Mouse (Mus musculus): Measurements from ENCODE around the gene Tnr. TPM values are rescaled to one million over a fixed set of nuclear protein-coding genes. Genes with fewer than 3 reads are reported as not detected.
A peak's percentile ranks its signal among the peaks of the same experiment; 100 is the strongest.

The Tnr gene
- polyA plus RNA-seq, 1 experiment from 2014 or later: 0.69 TPM

- H3K9me3 ChIP-seq: no peaks in the 10 kb centered on the region
- no peaks in the 10 kb centered on the region for H3K27me3 ChIP-seq (replicated peaks)
- no peak overlapping the region for H3K27ac ChIP-seq
- no peak overlapping the region for H3K4me2 ChIP-seq
- no peak overlapping the region for H3K9ac ChIP-seq
- H3K4me1 ChIP-seq: no peaks in the 10 kb centered on the region
- H3K4me3 ChIP-seq (replicated peaks): no peak overlapping the region
- 79% methylated on average over 3 of the region's 3 CpGs for WGBS
- ATAC-seq (ENCODE audit: insufficient read depth, low FRiP score, low read depth): no peak
- H3K36me3 ChIP-seq: no peaks in the 10 kb centered on the region
These were observed 131.7 kb downstream of the Tnr start for GRCm38 (mm10) chr1:159655241-159655640.

- Histone ChIP-seq H3K4me3 (replicated peaks) (no peak overlapping the region), H3K36me3 (no peaks in the 10 kb centered on the region), H3K27me3 (replicated peaks) (no peaks in the 10 kb centered on the region), H3K9me3 (no peaks in the 10 kb centered on the region), H3K9ac (no peak overlapping the region), H3K4me2 (no peak overlapping the region), H3K27ac (no peak overlapping the region), H3K4me1 (no peaks in the 10 kb centered on the region)
- WGBS: 51% methylated on average over 11 of the region's 11 CpGs
- no peak for ATAC-seq (ENCODE audit: insufficient read depth, low FRiP score, low read depth)
These were observed 134.4 kb downstream of the Tnr start for GRCm38 (mm10) chr1:159657856-159658542.

- no peak for ATAC-seq (ENCODE audit: insufficient read depth, low FRiP score, low read depth)
- 58% methylated on average over 6 of the region's 6 CpGs for WGBS
- no peak overlapping the region for H3K4me2 ChIP-seq
- no peaks in the 10 kb centered on the region for H3K36me3 ChIP-seq
- H3K4me3 ChIP-seq (replicated peaks): no peak overlapping the region
- H3K27me3 ChIP-seq (replicated peaks): no peaks in the 10 kb centered on the region
- no peak overlapping the region for H3K9ac ChIP-seq
- H3K4me1 ChIP-seq: no peaks in the 10 kb centered on the region
- H3K9me3 ChIP-seq: no peaks in the 10 kb centered on the region
- H3K27ac ChIP-seq: no peak overlapping the region
These were observed 137.3 kb downstream of the Tnr start for GRCm38 (mm10) chr1:159660620-159661501.

- no peaks in the 10 kb centered on the region for H3K27me3 ChIP-seq (replicated peaks)
- 79% methylated on average over 3 of the region's 3 CpGs for WGBS
- H3K4me2 ChIP-seq: no peak overlapping the region
- H3K27ac ChIP-seq: no peak overlapping the region
- H3K4me3 ChIP-seq (replicated peaks): no peak overlapping the region
- H3K9me3 ChIP-seq: no peaks in the 10 kb centered on the region
- no peak for ATAC-seq (ENCODE audit: insufficient read depth, low FRiP score, low read depth)
- H3K36me3 ChIP-seq: no peaks in the 10 kb centered on the region
- H3K4me1 ChIP-seq: no peaks in the 10 kb centered on the region
- H3K9ac ChIP-seq: no peak overlapping the region
These were observed 140.9 kb downstream of the Tnr start for GRCm38 (mm10) chr1:159664496-159664895.

GRCm38 (mm10) chr1:159664945-159665344, 141.4 kb downstream of the Tnr start:
- no peak overlapping the region for H3K27ac ChIP-seq
- H3K27me3 ChIP-seq (replicated peaks): no peaks in the 10 kb centered on the region
- ATAC-seq (ENCODE audit: insufficient read depth, low FRiP score, low read depth): no peak
- no peak overlapping the region for H3K9ac ChIP-seq
- no peak overlapping the region for H3K4me3 ChIP-seq (replicated peaks)
- no peaks in the 10 kb centered on the region for H3K9me3 ChIP-seq
- no peaks in the 10 kb centered on the region for H3K36me3 ChIP-seq
- H3K4me1 ChIP-seq: no peaks in the 10 kb centered on the region
- H3K4me2 ChIP-seq: no peak overlapping the region
- WGBS: 85% methylated on average over 4 of the region's 4 CpGs

- H3K27ac ChIP-seq: no peak overlapping the region
- peak; percentile 31; the same call in 1 of the 2 replicates for ATAC-seq (ENCODE audit: insufficient read depth, low FRiP score, low read depth)
- peak overlapping the region; percentile 14 for H3K4me2 ChIP-seq
- H3K4me1 ChIP-seq: no peaks in the 10 kb centered on the region
- no peaks in the 10 kb centered on the region for H3K9me3 ChIP-seq
- no peak overlapping the region for H3K9ac ChIP-seq
- H3K36me3 ChIP-seq: no peaks in the 10 kb centered on the region
- 39% methylated on average over 16 of the region's 16 CpGs for WGBS
- H3K4me3 ChIP-seq (replicated peaks): no peak overlapping the region
- no peaks in the 10 kb centered on the region for H3K27me3 ChIP-seq (replicated peaks)
These were observed 147.1 kb downstream of the Tnr start for GRCm38 (mm10) chr1:159670629-159671150.

- Histone ChIP-seq H3K27ac (no peak overlapping the region), H3K4me1 (no peaks in the 10 kb centered on the region), H3K27me3 (replicated peaks) (no peaks in the 10 kb centered on the region), H3K4me3 (replicated peaks) (no peak overlapping the region), H3K9ac (no peak overlapping the region), H3K9me3 (no peaks in the 10 kb centered on the region), H3K36me3 (no peaks in the 10 kb centered on the region), H3K4me2 (no peak overlapping the region)
- no peak for ATAC-seq (ENCODE audit: insufficient read depth, low FRiP score, low read depth)
- 85% methylated on average over 8 of the region's 8 CpGs for WGBS
These were observed 147.6 kb downstream of the Tnr start for GRCm38 (mm10) chr1:159671181-159671580.

- no peak overlapping the region for H3K27ac ChIP-seq
- no peaks in the 10 kb centered on the region for H3K4me1 ChIP-seq
- no peaks in the 10 kb centered on the region for H3K9me3 ChIP-seq
- H3K4me3 ChIP-seq (replicated peaks): no peak overlapping the region
- H3K27me3 ChIP-seq (replicated peaks): no peaks in the 10 kb centered on the region
- ATAC-seq (ENCODE audit: insufficient read depth, low FRiP score, low read depth): no peak
- H3K9ac ChIP-seq: no peak overlapping the region
- WGBS: 45% methylated on average over 1 of the region's 1 CpGs
- H3K36me3 ChIP-seq: no peaks in the 10 kb centered on the region
- no peak overlapping the region for H3K4me2 ChIP-seq
These were observed 150.7 kb downstream of the Tnr start for GRCm38 (mm10) chr1:159674240-159674639.

GRCm38 (mm10) chr1:159675472-159675871, 151.9 kb downstream of the Tnr start:
- no peaks in the 10 kb centered on the region for H3K4me1 ChIP-seq
- no peak overlapping the region for H3K4me2 ChIP-seq
- no peaks in the 10 kb centered on the region for H3K9me3 ChIP-seq
- WGBS: 62% methylated on average over 4 of the region's 4 CpGs
- no peak overlapping the region for H3K27ac ChIP-seq
- no peak overlapping the region for H3K4me3 ChIP-seq (replicated peaks)
- ATAC-seq (ENCODE audit: insufficient read depth, low FRiP score, low read depth): no peak
- no peaks in the 10 kb centered on the region for H3K36me3 ChIP-seq
- H3K27me3 ChIP-seq (replicated peaks): no peaks in the 10 kb centered on the region
- H3K9ac ChIP-seq: no peak overlapping the region

- H3K27ac ChIP-seq: no peak overlapping the region
- H3K36me3 ChIP-seq: no peaks in the 10 kb centered on the region
- no peak overlapping the region for H3K4me2 ChIP-seq
- ATAC-seq (ENCODE audit: insufficient read depth, low FRiP score, low read depth): no peak
- no peaks in the 10 kb centered on the region for H3K9me3 ChIP-seq
- H3K4me3 ChIP-seq (replicated peaks): no peak overlapping the region
- no peaks in the 10 kb centered on the region for H3K4me1 ChIP-seq
- WGBS: 53% methylated on average over 10 of the region's 10 CpGs
- H3K27me3 ChIP-seq (replicated peaks): no peaks in the 10 kb centered on the region
- H3K9ac ChIP-seq: no peak overlapping the region
These were observed 154.8 kb downstream of the Tnr start for GRCm38 (mm10) chr1:159678221-159678935.

- Histone ChIP-seq H3K4me1 (no peaks in the 10 kb centered on the region), H3K4me3 (replicated peaks) (no peak overlapping the region), H3K4me2 (no peak overlapping the region), H3K9me3 (no peaks in the 10 kb centered on the region), H3K27ac (no peak overlapping the region), H3K27me3 (replicated peaks) (no peaks in the 10 kb centered on the region), H3K36me3 (no peaks in the 10 kb centered on the region), H3K9ac (no peak overlapping the region)
- 77% methylated on average over 2 of the region's 2 CpGs for WGBS
- ATAC-seq (ENCODE audit: insufficient read depth, low FRiP score, low read depth): no peak
These were observed 157.7 kb downstream of the Tnr start for GRCm38 (mm10) chr1:159681252-159681651.

Measured in stomach, embryonic 15.5 days (tissue).